Mouse (Mus musculus): ENCODE measurements at regions not wholly inside any gene's neighbourhood (a gene's known extent, or its start where the extent isn't known, plus 50 kb on each side); places are given as distances from the start of the nearest gene placed in this dataset.

GRCm38 (mm10) chr5:40136740-40137285, 381.5 kb upstream of the Hs3st1 start:
- TF ChIP-seq MXI1 (IDR thresholded peaks at IDR 0.05; ENCODE audit: low read depth, low read length) (no peak), CTCF (conservative IDR thresholded peaks at IDR 0.05 in 1 of 2, IDR thresholded peaks at IDR 0.05 in 1 of 2; ENCODE audit: low read depth in 2 of 2, low read length in 2 of 2) (no peak), BHLHE40 (IDR thresholded peaks at IDR 0.05; ENCODE audit: low read depth, low read length) (no peak), EP300 (IDR thresholded peaks at IDR 0.05; ENCODE audit: low read length) (no peak)
